Mouse (Mus musculus) embryonic facial prominence, embryonic 11.5 days (tissue): Measurements from ENCODE around the gene Cd274. TPM values are rescaled to one million over a fixed set of nuclear protein-coding genes. Genes with fewer than 3 reads are reported as not detected.

Source experiments
- ATAC-seq: fragments of 200-750 bp; cut with Nextera tagmentation; replicated peaks from 2 replicates; pipeline ENCODE4 v1.8.0; 2017; ENCODE audit warnings: low read depth; ENCODE audit not compliant: insufficient number of reproducible peaks, low FRiP score, low TSS enrichment
- DNase-seq: peaks from one replicate; pipeline ENCODE4 v3.0.0-alpha.2; 2015; ENCODE audit warnings: low spot score
- H3K27ac ChIP-seq: fragments of 300-500 bp; sonication (generic); replicated peaks from 2 replicates; pipeline ENCODE4 v1.5.1; 2014; ENCODE audit warnings: mild to moderate bottlenecking, low read depth, low read length, control low read depth
- H3K27me3 ChIP-seq: fragments of 300-500 bp; sonication (generic); 2 replicates; pipeline ENCODE4 v1.6.1; 2014; ENCODE audit warnings: mild to moderate bottlenecking, low read length, moderate library complexity, mixed read lengths; ENCODE audit not compliant: control insufficient read depth, insufficient read depth
- H3K36me3 ChIP-seq: fragments of 300-500 bp; sonication (generic); replicated peaks from 2 replicates; pipeline ENCODE4 v1.6.1; 2014; ENCODE audit warnings: low read depth, mild to moderate bottlenecking, low read length, moderate library complexity, mixed read lengths; ENCODE audit not compliant: control insufficient read depth, insufficient read depth
- H3K4me1 ChIP-seq: fragments of 300-500 bp; sonication (generic); 2 replicates; pipeline ENCODE4 v1.6.1; 2014; ENCODE audit warnings: low read length, mixed read lengths; ENCODE audit not compliant: control insufficient read depth, insufficient read depth
- H3K4me2 ChIP-seq: fragments of 300-500 bp; sonication (generic); 2 replicates; pipeline ENCODE4 v1.6.1; 2014; ENCODE audit warnings: low read depth, mild to moderate bottlenecking, control low read depth, low read length, moderate library complexity
- H3K4me3 ChIP-seq: fragments of 300-500 bp; sonication (generic); 2 replicates; pipeline ENCODE4 v1.5.1; 2014; ENCODE audit warnings: low read depth, low read length, control low read depth
- H3K9ac ChIP-seq: fragments of 300-500 bp; sonication (generic); replicated peaks from 2 replicates; pipeline ENCODE4 v1.6.1; 2014; ENCODE audit warnings: mild to moderate bottlenecking, control low read depth, low read length
- H3K9me3 ChIP-seq: fragments of 300-500 bp; sonication (generic); replicated peaks from 2 replicates; pipeline ENCODE4 v1.6.1; 2016; ENCODE audit warnings: mild to moderate bottlenecking, low read length, inconsistent platforms, mixed read lengths; ENCODE audit not compliant: control insufficient read depth
- WGBS: fragments of 180-500 bp; shearing (Covaris S2); extraction: QIAGEN DNeasy Blood & Tissue Kit; methylation state at CpG from one replicate; pipeline ENCODE4 v1.1.7; 2014; 5-methylcytosine and 5-hydroxymethylcytosine counted together
- polyA plus RNA-seq: library from polyadenylated mRNA; unstranded; fragments of >200 nt; fragmentation: Nextera tagmentation; extraction: Ambion mirVana; gene quantifications from 2 replicates; pipeline ENCODE4 v1.2.1, GENCODE M21; 2014

Gene Cd274
- polyA plus RNA-seq, 1 experiment from 2014 or later: 0.25 TPM

- H3K27me3 ChIP-seq: no peaks in the 10 kb centered on the region; the same call in 1 of the 2 replicates
- no peak overlapping the region for H3K4me3 ChIP-seq
- DNase-seq (no peak), ATAC-seq (no peak)
- H3K36me3 ChIP-seq: no peaks in the 10 kb centered on the region
- H3K27ac ChIP-seq: no peak overlapping the region
- H3K4me1 ChIP-seq: no peaks in the 10 kb centered on the region
- 87% methylated on average over 2 of the region's 2 CpGs for WGBS
- no peak overlapping the region for H3K4me2 ChIP-seq
- H3K9me3 ChIP-seq: no peaks in the 10 kb centered on the region
- no peak overlapping the region for H3K9ac ChIP-seq
These were observed 30.6 kb upstream of the Cd274 start for GRCm38 (mm10) chr19:29336624-29337023.

GRCm38 (mm10) chr19:29341029-29341428 lies 26.2 kb upstream of the Cd274 start:
- Histone ChIP-seq H3K4me2 (no peak overlapping the region), H3K9ac (no peak overlapping the region), H3K36me3 (no peaks in the 10 kb centered on the region), H3K9me3 (no peaks in the 10 kb centered on the region), H3K4me3 (no peak overlapping the region), H3K27ac (no peak overlapping the region), H3K4me1 (no peaks in the 10 kb centered on the region), H3K27me3 (no peaks in the 10 kb centered on the region)
- 84% methylated on average over 4 of the region's 4 CpGs for WGBS
- no peak for DNase-seq
- no peak for ATAC-seq

- 91% methylated on average over 6 of the region's 6 CpGs for WGBS
- no peak for ATAC-seq
- H3K4me2 ChIP-seq: no peak overlapping the region
- no peaks in the 10 kb centered on the region for H3K36me3 ChIP-seq
- DNase-seq: no peak
- no peaks in the 10 kb centered on the region for H3K9me3 ChIP-seq
- H3K4me3 ChIP-seq: no peak overlapping the region
- H3K27ac ChIP-seq: no peak overlapping the region
- no peak overlapping the region for H3K9ac ChIP-seq
- H3K4me1 ChIP-seq: no peaks in the 10 kb centered on the region
- H3K27me3 ChIP-seq: no peaks in the 10 kb centered on the region
These were observed 25.0 kb upstream of the Cd274 start for GRCm38 (mm10) chr19:29342281-29342680.

- DNase-seq (no peak), ATAC-seq (no peak)
- H3K4me2 ChIP-seq: no peak overlapping the region
- H3K9ac ChIP-seq: no peak overlapping the region
- H3K9me3 ChIP-seq: no peaks in the 10 kb centered on the region
- no peak overlapping the region for H3K4me3 ChIP-seq
- no peaks in the 10 kb centered on the region for H3K27me3 ChIP-seq
- H3K4me1 ChIP-seq: no peaks in the 10 kb centered on the region
- no peak overlapping the region for H3K27ac ChIP-seq
- H3K36me3 ChIP-seq: no peaks in the 10 kb centered on the region
These were observed 22.4 kb upstream of the Cd274 start for GRCm38 (mm10) chr19:29344868-29345267.

GRCm38 (mm10) chr19:29345636-29346035 lies 21.6 kb upstream of the Cd274 start:
- H3K4me2 ChIP-seq: no peak overlapping the region
- no peak overlapping the region for H3K4me3 ChIP-seq
- H3K4me1 ChIP-seq: no peaks in the 10 kb centered on the region
- WGBS: 80% methylated on average over 6 of the region's 6 CpGs
- H3K27ac ChIP-seq: no peak overlapping the region
- DNase-seq: no peak
- H3K27me3 ChIP-seq: no peaks in the 10 kb centered on the region
- H3K9me3 ChIP-seq: no peaks in the 10 kb centered on the region
- ATAC-seq: no peak
- no peak overlapping the region for H3K9ac ChIP-seq
- H3K36me3 ChIP-seq: no peaks in the 10 kb centered on the region

- no peak overlapping the region for H3K27ac ChIP-seq
- 60% methylated on average over 5 of the region's 5 CpGs for WGBS
- no peak for DNase-seq
These were observed 16.3 kb upstream of the Cd274 start for GRCm38 (mm10) chr19:29350991-29351390.

GRCm38 (mm10) chr19:29354895-29355877 lies 12.1 kb upstream of the Cd274 start:
- no peak overlapping the region for H3K9ac ChIP-seq
- no peaks in the 10 kb centered on the region for H3K4me1 ChIP-seq
- H3K9me3 ChIP-seq: no peaks in the 10 kb centered on the region
- no peak overlapping the region for H3K27ac ChIP-seq
- peak; percentile 67 for ATAC-seq
- peak overlapping the region; percentile 36 for H3K4me2 ChIP-seq
- H3K4me3 ChIP-seq: peak overlapping the region; percentile 22
- DNase-seq: peak; percentile 92
- no peaks in the 10 kb centered on the region for H3K27me3 ChIP-seq
- 5% methylated on average over 20 of the region's 20 CpGs for WGBS
- no peaks in the 10 kb centered on the region for H3K36me3 ChIP-seq

More at GRCm38 (mm10) chr19:29350991-29351390, 16.3 kb upstream of the Cd274 start:
- H3K27me3 ChIP-seq: no peaks in the 10 kb centered on the region
- no peaks in the 10 kb centered on the region for H3K9me3 ChIP-seq
- H3K4me3 ChIP-seq: no peak overlapping the region
- ATAC-seq: no peak
- H3K9ac ChIP-seq: no peak overlapping the region
- no peak overlapping the region for H3K4me2 ChIP-seq
- no peaks in the 10 kb centered on the region for H3K4me1 ChIP-seq
- H3K36me3 ChIP-seq: no peaks in the 10 kb centered on the region

- Histone ChIP-seq H3K27me3 (no peaks in the 10 kb centered on the region), H3K4me1 (no peaks in the 10 kb centered on the region), H3K9me3 (no peaks in the 10 kb centered on the region), H3K4me2 (no peak overlapping the region), H3K27ac (no peak overlapping the region), H3K36me3 (no peaks in the 10 kb centered on the region), H3K9ac (no peak overlapping the region), H3K4me3 (no peak overlapping the region)
- DNase-seq (no peak), ATAC-seq (no peak)
- 84% methylated on average over 11 of the region's 11 CpGs for WGBS
These were observed 11.0 kb upstream of the Cd274 start for GRCm38 (mm10) chr19:29356281-29356680.
